Mouse (Mus musculus) cerebral cortex, adult 2 months (tissue): Measurements from ENCODE around the gene Ube2r2.

ENCODE experiments used
- WGBS: fragments of 180-500 bp; shearing (Covaris S2); methylation state at CpG from one replicate; pipeline ENCODE4 v1.1.7; 2018; 5-methylcytosine and 5-hydroxymethylcytosine counted together

Ube2r2 gene

DNA sequence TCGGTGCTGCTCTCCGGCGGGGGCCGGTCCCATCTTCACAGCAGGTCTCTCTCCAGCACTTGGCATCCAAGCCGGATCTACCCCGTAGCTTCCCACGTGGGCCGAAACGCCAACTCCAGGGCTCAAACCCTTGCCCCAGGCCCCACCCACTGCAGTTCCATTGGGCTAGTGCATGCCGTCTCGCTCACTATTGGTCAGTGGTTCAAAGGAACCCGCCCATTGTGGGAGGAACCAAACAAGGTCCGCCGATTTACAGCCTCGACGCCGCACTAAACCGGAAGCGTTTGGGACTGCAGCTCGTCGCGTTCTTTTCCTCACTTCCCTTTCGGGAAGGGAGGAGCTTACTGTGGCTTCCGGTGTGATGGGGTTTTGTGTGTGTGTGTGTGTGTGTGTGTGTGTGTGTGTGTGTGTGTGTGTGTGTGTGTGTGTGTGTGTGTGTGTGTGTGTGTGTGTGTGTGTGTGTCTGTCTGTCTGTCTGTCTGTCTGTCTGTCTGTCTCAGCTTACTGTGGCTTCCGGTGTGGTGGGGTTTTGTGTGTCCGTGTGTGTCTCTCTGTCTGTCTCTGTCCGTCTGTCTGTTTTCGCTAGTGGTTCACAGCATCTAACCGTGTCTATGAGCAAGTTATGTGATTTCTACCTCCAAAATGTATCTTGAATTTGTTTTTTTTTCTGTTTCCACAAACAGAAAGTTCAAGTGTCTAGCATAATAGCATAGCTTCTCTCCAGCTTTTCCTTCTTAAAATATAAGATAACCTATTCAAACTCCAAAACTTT, 11.2 kb upstream of the Ube2r2 start, which contains the start of gene Nol6:
Gene Nol6, minus strand, starts transcription at position 276 of the 772 bp plus-strand sequence.
- WGBS = 2% methylated on average over 29 of the region's 29 CpGs

GRCm38 (mm10) chr4:41129406-41129805, 6.1 kb upstream of the Ube2r2 start:
- 7% methylated on average over 2 of the region's 2 CpGs for WGBS

DNA sequence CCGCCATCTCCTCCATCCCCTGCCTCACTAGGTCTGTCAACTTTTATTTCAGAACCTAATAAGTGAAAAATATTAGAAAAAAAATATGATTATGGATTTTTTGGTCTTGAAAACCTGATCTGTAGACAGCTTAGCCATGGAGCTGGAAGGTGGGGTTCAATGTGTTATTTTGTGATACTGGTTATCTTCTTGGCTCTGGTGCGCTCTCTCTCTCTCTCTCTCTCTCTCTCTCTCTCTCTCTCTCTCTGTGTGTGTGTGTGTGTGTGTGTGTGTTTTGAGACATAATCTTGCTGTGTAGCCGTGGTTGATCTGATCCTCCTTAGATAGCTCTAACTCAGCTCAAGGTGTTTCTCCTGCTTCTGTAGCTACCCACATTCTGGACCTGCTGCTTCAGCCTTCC, 5.7 kb upstream of the Ube2r2 start:
- 89% methylated on average over 3 of the region's 3 CpGs for WGBS

DNA sequence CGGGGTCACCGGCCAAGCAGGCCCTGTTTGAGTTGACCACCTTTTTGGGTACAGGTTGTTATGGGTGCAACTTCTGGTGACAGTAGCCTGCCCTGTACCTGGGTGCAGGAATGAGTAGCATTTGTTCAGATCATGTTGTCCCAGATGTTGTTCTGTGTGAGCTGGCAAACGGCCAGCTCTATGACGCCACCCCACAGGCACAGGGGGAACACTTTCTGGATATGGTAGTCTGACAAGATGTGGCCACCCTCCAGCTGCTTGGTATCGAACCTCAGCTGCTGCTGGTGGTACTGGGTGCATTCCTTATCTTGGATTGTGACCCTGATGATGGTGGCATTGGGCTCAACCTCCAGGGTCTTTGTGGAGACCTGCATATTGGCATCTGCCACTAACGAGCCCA, 3.1 kb upstream of the Ube2r2 start:
- 67% methylated on average over 6 of the region's 6 CpGs for WGBS

DNA sequence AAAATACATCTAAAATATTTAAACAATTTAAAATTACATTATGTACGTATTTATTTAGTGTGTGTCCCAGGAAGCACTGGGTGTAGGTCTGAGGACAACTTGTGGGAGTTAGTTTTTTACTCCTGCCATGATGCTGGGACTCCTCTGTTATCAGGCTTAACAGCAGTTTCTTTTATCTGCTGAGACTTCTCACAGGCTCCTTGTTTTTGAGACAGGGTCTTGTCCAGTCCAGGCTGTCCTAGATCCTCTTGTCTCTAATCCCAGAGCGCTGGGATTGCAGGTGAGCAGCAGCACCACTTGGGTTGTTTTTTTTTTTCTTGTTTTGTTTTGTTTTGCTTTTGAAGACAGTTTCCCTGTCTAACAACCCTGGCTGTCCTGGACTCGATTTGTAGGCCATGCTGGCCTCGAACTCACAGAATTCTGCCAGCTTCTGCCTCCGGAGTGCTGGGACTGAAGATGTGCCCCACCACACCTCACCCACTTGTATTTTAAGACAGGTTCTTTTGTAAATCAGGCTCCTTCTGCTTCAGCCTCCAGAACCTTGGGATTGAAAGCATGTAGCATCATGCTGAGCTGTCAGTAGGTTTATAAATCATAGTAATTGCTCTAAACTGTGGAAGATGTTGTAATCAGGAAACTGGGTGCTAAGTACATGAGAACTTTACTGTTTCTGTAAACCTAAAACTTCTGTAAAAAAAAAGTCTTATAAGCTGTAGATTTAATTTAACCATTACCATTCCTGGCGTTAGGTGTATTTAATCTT, 1.8 kb upstream of the Ube2r2 start:
- 85% methylated on average over 6 of the region's 6 CpGs for WGBS

DNA sequence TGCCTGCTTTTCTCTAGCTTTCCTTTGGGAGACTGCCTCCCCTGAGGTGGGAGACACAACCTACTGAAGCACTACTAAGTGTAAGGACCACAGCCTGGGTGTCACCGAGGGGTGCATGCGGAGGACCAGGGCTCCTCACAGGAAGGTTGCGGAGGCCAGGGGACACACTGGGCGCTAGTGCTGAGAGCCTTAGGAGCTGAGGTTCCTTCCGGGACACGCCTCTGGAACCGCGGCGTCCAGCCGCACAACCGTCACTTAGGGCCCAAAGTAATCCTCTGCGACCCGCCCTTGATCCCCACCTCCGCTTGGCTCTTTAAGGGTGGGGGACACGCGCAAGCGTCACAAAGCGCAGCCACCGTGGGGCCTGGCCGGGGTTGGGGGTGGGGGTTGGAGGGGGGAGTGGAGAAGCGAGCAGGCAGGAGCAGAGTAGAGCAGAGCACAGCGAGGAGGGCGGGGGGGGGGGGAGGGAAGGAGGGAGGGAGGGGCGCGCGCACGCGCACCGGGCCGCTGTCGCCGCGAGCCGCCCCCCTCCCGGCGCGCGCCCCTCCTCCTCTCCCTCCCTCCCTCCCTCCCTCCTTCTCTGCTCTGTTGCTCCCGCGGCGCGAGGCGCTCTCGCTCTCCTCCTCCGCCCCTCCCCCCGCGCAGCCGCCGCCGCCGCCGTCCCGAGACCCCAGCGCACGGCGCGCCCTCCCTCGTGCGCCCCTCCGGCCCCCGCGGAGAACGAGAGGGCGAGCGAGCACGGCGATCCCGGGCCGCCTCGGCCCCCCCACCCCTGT, 420 bp upstream of the Ube2r2 start:
- 2% methylated on average over 49 of the region's 70 CpGs for WGBS

DNA sequence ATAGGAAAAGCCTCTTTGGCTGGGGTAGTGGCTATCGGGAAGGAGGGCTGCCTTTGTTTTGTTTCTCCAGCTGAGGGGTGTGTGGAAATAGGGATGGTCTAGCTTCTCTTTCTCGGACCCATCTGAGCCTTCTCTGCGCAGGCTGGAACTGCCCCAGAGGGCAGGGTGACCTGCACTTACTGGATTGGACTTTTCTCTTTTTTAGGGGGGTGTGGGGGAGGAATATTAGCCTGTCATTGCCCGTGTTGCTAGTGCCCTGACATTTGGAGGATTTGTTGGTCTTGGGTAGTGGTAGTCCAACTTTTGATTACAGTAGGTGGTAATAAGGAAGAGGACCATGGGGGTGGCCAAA, 887 bp downstream of the Ube2r2 start:
- WGBS = under 1% methylated on average over 4 of the region's 4 CpGs

DNA sequence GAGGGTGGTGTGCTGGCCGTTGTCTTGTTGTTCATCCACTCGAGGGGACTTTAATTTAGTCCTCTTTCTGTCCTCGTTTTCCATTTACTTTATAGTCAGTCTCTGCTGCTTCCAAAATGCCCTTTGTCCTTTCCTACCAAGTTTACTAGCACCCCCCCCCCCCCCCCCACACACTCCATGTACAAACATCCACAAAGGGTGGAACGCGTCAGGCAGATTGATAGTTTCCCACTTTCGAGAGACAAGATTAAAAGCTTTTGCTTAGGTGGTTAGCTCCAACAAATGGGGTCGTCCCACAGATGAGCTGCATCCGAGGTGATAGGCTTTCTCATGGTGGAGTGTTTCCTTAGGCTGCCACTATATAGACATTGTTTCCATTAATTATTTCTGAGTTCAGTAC, 1.3 kb downstream of the Ube2r2 start:
- 1% methylated on average over 8 of the region's 8 CpGs for WGBS

GRCm38 (mm10) chr4:41140174-41140875, 4.8 kb downstream of the Ube2r2 start:
- 74% methylated on average over 6 of the region's 6 CpGs for WGBS

DNA sequence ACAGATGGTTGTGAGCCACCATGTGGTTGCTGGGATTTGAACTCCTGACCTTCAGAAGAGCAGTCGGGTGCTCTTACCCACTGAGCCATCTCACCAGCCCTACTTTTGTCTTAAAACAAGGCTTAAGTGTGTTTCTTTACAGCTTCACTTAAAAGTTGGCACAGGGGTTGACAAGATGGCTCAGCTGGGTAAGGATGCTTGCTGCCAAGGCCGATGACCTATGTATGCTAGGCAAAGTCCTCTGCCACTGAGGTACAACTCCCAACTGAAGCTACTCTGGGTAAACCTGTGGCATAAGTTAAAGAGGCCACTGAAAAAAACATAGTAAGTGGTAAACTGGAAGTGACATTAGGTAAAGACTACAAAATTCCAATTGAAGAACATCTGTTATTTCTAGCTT, 7.1 kb downstream of the Ube2r2 start:
- WGBS = 64% methylated on average over 2 of the region's 2 CpGs

DNA sequence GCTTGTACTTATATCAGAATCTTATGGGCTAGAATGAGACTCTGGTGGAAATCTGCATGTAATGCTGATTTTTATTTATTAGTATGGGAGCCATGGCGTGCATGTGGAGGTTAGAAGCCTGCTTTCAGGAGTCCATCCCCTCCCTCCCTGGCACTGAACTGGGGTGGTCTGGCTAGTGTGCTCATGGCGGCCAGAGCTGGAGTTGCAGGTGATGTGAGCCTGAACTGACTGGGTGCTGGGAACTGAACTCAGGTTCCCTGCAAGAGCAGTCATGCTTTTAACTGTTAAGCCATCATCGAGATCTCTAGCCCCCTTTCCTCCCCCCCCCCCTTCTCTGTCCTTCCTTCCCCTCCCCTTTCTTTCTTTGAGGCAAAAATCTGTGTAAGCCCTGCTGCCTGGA, 14.3 kb downstream of the Ube2r2 start:
- WGBS = 80% methylated on average over 3 of the region's 3 CpGs

- WGBS = 85% methylated on average over 7 of the region's 7 CpGs
Measured at GRCm38 (mm10) chr4:41151186-41151585, 15.6 kb downstream of the Ube2r2 start.

DNA sequence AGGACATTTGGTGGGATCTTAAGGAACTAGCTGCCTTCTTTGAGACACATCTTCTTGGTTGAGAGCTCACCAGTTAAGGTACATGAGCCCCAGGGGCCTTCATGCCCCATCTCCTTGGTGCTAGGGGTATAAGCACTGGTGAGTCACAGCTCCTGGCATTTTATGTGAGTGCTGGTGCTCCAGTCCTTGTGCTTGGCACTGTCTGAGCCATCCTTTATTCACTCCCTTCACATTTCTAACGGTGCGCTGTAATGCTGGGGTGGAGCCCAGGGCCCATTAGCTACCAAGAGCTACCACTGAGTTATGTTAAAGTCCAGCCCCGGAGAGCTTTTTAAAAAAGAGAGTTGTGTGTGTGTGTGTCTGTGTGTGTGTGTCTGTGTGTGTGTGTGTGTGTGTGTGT, 17.6 kb downstream of the Ube2r2 start:
- 41% methylated on average over 3 of the region's 3 CpGs for WGBS

DNA sequence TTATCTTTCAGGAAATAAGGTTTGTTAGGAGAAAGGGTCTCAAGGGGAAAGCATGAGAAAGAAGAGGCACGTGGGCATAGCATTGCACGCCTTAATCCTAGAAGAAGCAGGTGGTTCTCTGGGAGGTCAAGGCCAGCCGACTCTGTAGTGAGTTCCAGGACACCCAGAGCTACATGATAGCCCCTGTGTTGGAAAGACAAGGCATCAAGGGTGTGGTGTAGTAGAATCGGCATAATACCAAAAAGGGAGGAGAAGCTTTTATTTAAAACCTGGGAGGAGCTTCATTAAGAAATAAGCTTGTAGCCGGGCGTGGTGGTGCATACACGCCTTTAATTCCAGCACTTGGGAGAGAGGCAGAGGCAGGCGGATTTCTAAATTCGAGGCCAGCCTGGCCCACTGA, 21.4 kb downstream of the Ube2r2 start:
- WGBS = 72% methylated on average over 9 of the region's 9 CpGs

DNA sequence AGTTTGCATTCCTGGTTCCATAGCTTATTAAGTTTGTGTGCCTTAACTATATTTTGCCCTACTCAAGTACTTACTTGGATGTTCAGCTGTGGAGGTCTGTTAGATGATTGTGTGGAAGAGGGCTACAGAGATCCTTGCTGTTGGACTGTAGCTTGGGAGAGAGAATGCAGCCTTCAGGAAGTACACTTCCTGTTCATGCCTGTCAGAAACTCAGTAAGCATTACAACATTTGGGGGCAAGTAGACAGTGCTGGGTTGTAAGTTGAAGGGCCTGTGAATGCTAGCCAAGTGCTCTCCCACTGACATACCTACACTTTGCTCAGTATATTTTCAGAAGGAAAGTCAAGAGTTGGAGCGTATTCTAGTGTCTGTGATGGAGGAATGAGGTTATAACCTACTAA, 22.7 kb downstream of the Ube2r2 start:
- WGBS = 86% methylated on average over 1 of the region's 1 CpGs

- 93% methylated on average over 3 of the region's 3 CpGs for WGBS
Measured at GRCm38 (mm10) chr4:41161232-41161631, 25.7 kb downstream of the Ube2r2 start.

DNA sequence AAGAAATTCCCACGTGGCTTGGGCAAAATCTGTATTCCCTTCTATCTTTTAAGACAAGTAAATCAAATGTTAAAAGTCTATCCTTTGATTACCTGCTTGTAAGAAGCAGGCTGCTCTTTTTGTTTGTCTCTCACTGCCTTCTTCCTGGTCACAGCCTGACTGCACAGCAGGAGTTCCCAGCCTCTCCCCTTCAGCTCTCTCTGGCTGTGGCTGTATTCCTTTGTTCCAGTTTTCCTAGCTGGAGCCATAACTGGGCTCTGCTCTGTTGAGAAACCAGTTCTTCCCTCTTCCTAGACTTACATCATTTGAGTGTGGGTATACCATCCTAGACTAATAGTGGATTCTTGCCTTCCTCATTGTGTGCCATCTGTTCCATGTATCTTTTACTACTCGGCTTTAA, 29.4 kb downstream of the Ube2r2 start:
- WGBS = 15% methylated on average over 2 of the region's 2 CpGs

DNA sequence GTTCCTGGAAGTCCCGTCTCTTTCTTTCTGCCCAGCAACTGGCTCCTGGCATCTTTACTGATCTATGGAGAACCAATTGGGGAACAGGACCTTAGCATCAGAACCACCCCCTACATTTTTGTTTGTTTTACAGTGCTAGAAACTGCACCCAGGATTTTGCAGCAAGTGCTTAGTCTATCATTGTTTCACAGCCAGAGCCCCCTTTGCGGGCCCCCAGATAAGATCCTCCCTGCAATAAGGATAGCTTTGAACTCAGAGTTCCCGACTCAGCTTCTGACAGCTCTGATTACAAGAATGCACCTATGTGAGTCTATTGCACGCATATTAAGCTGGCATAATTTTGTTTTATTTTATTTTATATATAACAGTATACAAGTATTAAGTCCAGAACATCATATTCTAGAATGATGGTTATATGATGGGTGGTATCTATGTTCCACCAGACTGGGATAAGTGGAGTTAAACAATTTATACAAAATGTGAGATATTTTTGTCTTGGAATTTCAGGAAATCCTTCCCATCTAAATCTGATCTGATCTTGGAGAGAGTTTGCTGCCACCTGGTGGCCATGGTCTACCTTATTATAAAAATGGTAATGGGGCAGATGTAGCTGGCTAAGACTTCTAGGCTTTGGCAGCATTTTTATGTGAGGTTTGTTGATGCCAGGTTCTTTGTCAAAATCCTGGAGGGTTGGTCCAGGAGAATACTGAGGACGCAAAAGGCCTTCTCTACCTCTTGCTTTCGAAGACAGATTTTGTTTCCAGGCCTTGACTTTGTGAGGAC, 30.3 kb downstream of the Ube2r2 start:
- WGBS = 31% methylated on average over 6 of the region's 6 CpGs

GRCm38 (mm10) chr4:41170970-41171369, 35.4 kb downstream of the Ube2r2 start:
- WGBS = 88% methylated on average over 2 of the region's 2 CpGs

DNA sequence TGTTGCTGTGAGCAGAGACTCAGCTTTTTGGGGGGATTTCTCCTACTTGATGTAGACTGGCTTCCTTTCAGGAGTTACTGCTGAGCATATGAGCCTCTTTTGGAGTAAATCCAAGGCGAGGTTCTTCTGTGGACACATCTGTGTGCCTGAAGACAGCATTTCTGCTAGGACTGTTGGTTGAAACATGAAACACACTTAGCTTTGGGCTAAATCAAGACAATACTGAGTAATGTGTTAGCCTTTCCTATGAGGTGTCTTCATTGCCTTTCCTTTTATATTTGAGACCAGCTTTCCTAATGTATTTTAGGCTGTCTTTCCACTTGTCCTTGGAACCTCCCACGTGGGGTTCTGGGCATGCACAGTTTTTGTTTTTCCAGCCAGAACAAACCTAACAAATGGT, 39.1 kb downstream of the Ube2r2 start:
- WGBS = 42% methylated on average over 2 of the region's 2 CpGs
